Mouse (Mus musculus): ENCODE measurements around the gene Adcy2. TPM values are rescaled to one million over a fixed set of nuclear protein-coding genes. Genes with fewer than 3 reads are reported as not detected.

Gene Adcy2
- polyA plus RNA-seq, 1 experiment from 2014 or later = 6.5 TPM

- Histone ChIP-seq H3K9me3 (replicated peaks) (no peaks in the 10 kb centered on the region), H3K4me3 (replicated peaks) (no peak overlapping the region), H3K27ac (no peak overlapping the region), H3K4me1 (no peaks in the 10 kb centered on the region), H3K36me3 (no peaks in the 10 kb centered on the region), H3K4me2 (no peak overlapping the region), H3K27me3 (no peaks in the 10 kb centered on the region), H3K9ac (no peak overlapping the region)
- 81% methylated on average over 2 of the region's 2 CpGs for WGBS
- no peak for ATAC-seq (replicated peaks; ENCODE audit: low FRiP score)
Observed at GRCm38 (mm10) chr13:68942735-68943134, 56.6 kb downstream of the Adcy2 start.

DNA sequence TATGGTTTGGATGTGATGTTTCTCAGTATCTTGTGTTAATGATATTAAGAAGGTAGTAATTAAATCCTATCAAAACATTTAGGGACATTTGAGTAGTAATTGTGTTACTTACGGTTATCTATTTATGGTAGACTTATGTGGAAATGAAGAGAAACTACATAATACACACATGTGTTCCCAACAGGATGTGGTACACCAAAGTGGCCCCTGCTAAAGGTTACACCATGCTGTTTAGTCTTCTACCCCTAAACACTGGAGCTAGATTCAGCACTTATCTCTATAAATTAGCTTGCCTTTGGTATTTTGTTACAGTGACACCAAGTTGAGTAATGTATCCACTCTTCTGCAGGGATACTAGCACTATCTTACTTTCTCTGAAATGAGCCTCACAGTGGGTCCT, 57.9 kb downstream of the Adcy2 start:
- H3K27me3 ChIP-seq = no peaks in the 10 kb centered on the region
- H3K27ac ChIP-seq = no peak overlapping the region
- H3K4me2 ChIP-seq = no peak overlapping the region
- H3K4me1 ChIP-seq = no peaks in the 10 kb centered on the region
- no peak for ATAC-seq (replicated peaks; ENCODE audit: low FRiP score)
- H3K4me3 ChIP-seq (replicated peaks) = no peak overlapping the region
- H3K36me3 ChIP-seq = no peaks in the 10 kb centered on the region
- H3K9ac ChIP-seq = no peak overlapping the region
- H3K9me3 ChIP-seq (replicated peaks) = no peaks in the 10 kb centered on the region
- 78% methylated on average over 1 of the region's 1 CpGs for WGBS

GRCm38 (mm10) chr13:68932283-68932647, 67.1 kb downstream of the Adcy2 start:
- no peak overlapping the region for H3K4me2 ChIP-seq
- no peaks in the 10 kb centered on the region for H3K36me3 ChIP-seq
- no peak for ATAC-seq (replicated peaks; ENCODE audit: low FRiP score)

GRCm38 (mm10) chr13:68931602-68932282, 67.6 kb downstream of the Adcy2 start:
- ATAC-seq (replicated peaks; ENCODE audit: low FRiP score) = no peak
- no peak overlapping the region for H3K4me2 ChIP-seq

More at GRCm38 (mm10) chr13:68932283-68932647, 67.1 kb downstream of the Adcy2 start:
- no peaks in the 10 kb centered on the region for H3K9me3 ChIP-seq (replicated peaks)
- no peak overlapping the region for H3K9ac ChIP-seq
- no peak overlapping the region for H3K27ac ChIP-seq
- H3K27me3 ChIP-seq = no peaks in the 10 kb centered on the region
- no peaks in the 10 kb centered on the region for H3K4me1 ChIP-seq
- no peak overlapping the region for H3K4me3 ChIP-seq (replicated peaks)
- WGBS = 33% methylated on average over 1 of the region's 1 CpGs

DNA sequence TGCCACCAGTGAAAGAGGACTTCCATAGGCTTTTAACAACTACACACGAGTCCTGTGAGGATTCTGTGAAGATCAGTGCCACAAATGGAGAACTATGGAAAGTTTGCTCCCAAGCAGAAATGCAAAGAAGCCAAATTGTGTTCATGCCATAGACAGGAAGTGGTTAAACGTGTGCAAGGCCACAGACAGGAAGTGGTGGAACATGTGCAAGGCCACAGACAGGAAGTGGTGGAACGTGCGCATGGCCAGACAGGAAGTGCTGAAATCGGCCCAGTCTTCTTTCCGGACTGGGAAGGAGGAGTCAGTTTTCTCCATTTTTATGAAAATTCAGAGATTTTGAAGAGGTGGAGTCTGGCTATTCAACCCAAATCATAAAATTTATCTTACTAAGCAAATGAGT, 70.9 kb downstream of the Adcy2 start:
- ATAC-seq (replicated peaks; ENCODE audit: low FRiP score) = no peak
- Histone ChIP-seq H3K4me3 (replicated peaks) (no peak overlapping the region), H3K36me3 (no peaks in the 10 kb centered on the region), H3K27me3 (no peaks in the 10 kb centered on the region), H3K27ac (no peak overlapping the region), H3K9me3 (replicated peaks) (no peaks in the 10 kb centered on the region), H3K4me2 (no peak overlapping the region), H3K4me1 (no peaks in the 10 kb centered on the region), H3K9ac (no peak overlapping the region)
- 75% methylated on average over 6 of the region's 6 CpGs for WGBS

More at GRCm38 (mm10) chr13:68931602-68932282, 67.6 kb downstream of the Adcy2 start:
- Histone ChIP-seq H3K27ac (no peak overlapping the region), H3K4me1 (no peaks in the 10 kb centered on the region), H3K9me3 (replicated peaks) (no peaks in the 10 kb centered on the region), H3K36me3 (no peaks in the 10 kb centered on the region), H3K27me3 (no peaks in the 10 kb centered on the region), H3K9ac (no peak overlapping the region), H3K4me3 (replicated peaks) (no peak overlapping the region)
- 82% methylated on average over 8 of the region's 8 CpGs for WGBS

- ATAC-seq (replicated peaks; ENCODE audit: low FRiP score) = no peak
- Histone ChIP-seq H3K27me3 (no peaks in the 10 kb centered on the region), H3K9ac (no peak overlapping the region), H3K36me3 (no peaks in the 10 kb centered on the region), H3K4me1 (no peaks in the 10 kb centered on the region), H3K4me2 (no peak overlapping the region), H3K27ac (no peak overlapping the region), H3K4me3 (replicated peaks) (no peak overlapping the region), H3K9me3 (replicated peaks) (no peaks in the 10 kb centered on the region)
- WGBS = 79% methylated on average over 11 of the region's 11 CpGs
Observed at GRCm38 (mm10) chr13:68913666-68914288, 85.6 kb downstream of the Adcy2 start.

- H3K27me3 ChIP-seq = no peaks in the 10 kb centered on the region
- no peak overlapping the region for H3K9ac ChIP-seq
- 83% methylated on average over 1 of the region's 1 CpGs for WGBS
- H3K27ac ChIP-seq = no peak overlapping the region
- H3K4me1 ChIP-seq = no peaks in the 10 kb centered on the region
- no peaks in the 10 kb centered on the region for H3K9me3 ChIP-seq (replicated peaks)
- H3K4me2 ChIP-seq = no peak overlapping the region
- ATAC-seq (replicated peaks; ENCODE audit: low FRiP score) = no peak
- no peaks in the 10 kb centered on the region for H3K36me3 ChIP-seq
- no peak overlapping the region for H3K4me3 ChIP-seq (replicated peaks)
Observed at GRCm38 (mm10) chr13:68906667-68907066, 92.7 kb downstream of the Adcy2 start.

- Histone ChIP-seq H3K36me3 (no peaks in the 10 kb centered on the region), H3K4me2 (no peak overlapping the region), H3K9ac (no peak overlapping the region), H3K4me1 (no peaks in the 10 kb centered on the region), H3K27me3 (no peaks in the 10 kb centered on the region), H3K4me3 (replicated peaks) (no peak overlapping the region), H3K27ac (no peak overlapping the region), H3K9me3 (replicated peaks) (no peaks in the 10 kb centered on the region)
- WGBS = 84% methylated on average over 1 of the region's 1 CpGs
- no peak for ATAC-seq (replicated peaks; ENCODE audit: low FRiP score)
Observed at GRCm38 (mm10) chr13:68902708-68903107, 96.6 kb downstream of the Adcy2 start.

GRCm38 (mm10) chr13:68889929-68890593, 109.3 kb downstream of the Adcy2 start:
- no peak overlapping the region for H3K9ac ChIP-seq
- no peak; the same call in 1 of the 2 replicates for ATAC-seq (replicated peaks; ENCODE audit: low FRiP score)
- 68% methylated on average over 9 of the region's 9 CpGs for WGBS
- H3K4me3 ChIP-seq (replicated peaks) = no peak overlapping the region
- H3K4me1 ChIP-seq = peaks cover 5% of the 10 kb centered on the region; the same call in 1 of the 2 replicates
- peak overlapping the region; percentile 37; the same call in 1 of the 2 replicates for H3K27ac ChIP-seq
- no peaks in the 10 kb centered on the region for H3K9me3 ChIP-seq (replicated peaks)
- no peaks in the 10 kb centered on the region for H3K27me3 ChIP-seq
- 0 out of 2 replicates have a peak, but pooled peaks cover 4% of the 10 kb centered on the region for H3K36me3 ChIP-seq
- H3K4me2 ChIP-seq = no peak overlapping the region

- H3K9ac ChIP-seq = no peak overlapping the region
- no peaks in the 10 kb centered on the region for H3K4me1 ChIP-seq
- H3K36me3 ChIP-seq = no peaks in the 10 kb centered on the region
- H3K4me3 ChIP-seq (replicated peaks) = no peak overlapping the region
- H3K4me2 ChIP-seq = no peak overlapping the region
- no peaks in the 10 kb centered on the region for H3K27me3 ChIP-seq
- no peaks in the 10 kb centered on the region for H3K9me3 ChIP-seq (replicated peaks)
- H3K27ac ChIP-seq = no peak overlapping the region
- 90% methylated on average over 6 of the region's 6 CpGs for WGBS
- ATAC-seq (replicated peaks; ENCODE audit: low FRiP score) = no peak
Observed at GRCm38 (mm10) chr13:68868776-68869175, 130.6 kb downstream of the Adcy2 start.

GRCm38 (mm10) chr13:68867940-68868655, 131.2 kb downstream of the Adcy2 start:
- 80% methylated on average over 1 of the region's 1 CpGs for WGBS
- H3K9me3 ChIP-seq (replicated peaks) = no peaks in the 10 kb centered on the region

DNA sequence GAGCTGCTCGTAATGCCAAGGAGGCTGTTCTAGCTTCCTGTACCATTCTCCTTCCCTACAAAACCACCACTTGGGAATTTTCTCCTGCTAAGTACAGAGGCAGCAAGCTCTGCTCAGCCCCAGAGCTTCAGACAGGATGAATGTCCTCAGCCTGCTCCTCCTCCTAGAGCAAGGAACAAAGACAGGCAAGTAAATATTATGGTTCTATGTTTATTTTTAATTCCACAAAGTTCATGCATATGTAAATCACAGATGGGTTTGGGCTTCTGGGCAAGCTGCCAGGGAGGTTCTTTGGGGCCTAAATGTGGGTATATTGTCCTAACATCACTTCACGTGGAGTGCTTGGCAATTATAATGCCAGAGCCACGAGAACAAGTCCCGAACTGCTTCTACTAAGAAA, 139.3 kb downstream of the Adcy2 start:
- 75% methylated on average over 4 of the region's 4 CpGs for WGBS
- Histone ChIP-seq H3K27me3 (no peaks in the 10 kb centered on the region), H3K9ac (no peak overlapping the region), H3K4me3 (replicated peaks) (no peak overlapping the region), H3K4me2 (no peak overlapping the region), H3K27ac (no peak overlapping the region), H3K9me3 (replicated peaks) (no peaks in the 10 kb centered on the region), H3K36me3 (no peaks in the 10 kb centered on the region), H3K4me1 (no peaks in the 10 kb centered on the region)
- ATAC-seq (replicated peaks; ENCODE audit: low FRiP score) = no peak

More at GRCm38 (mm10) chr13:68867940-68868655, 131.2 kb downstream of the Adcy2 start:
- H3K27me3 ChIP-seq = no peaks in the 10 kb centered on the region
- no peaks in the 10 kb centered on the region for H3K4me1 ChIP-seq
- H3K36me3 ChIP-seq = no peaks in the 10 kb centered on the region
- H3K9ac ChIP-seq = no peak overlapping the region
- H3K27ac ChIP-seq = no peak overlapping the region
- H3K4me2 ChIP-seq = no peak overlapping the region
- no peak overlapping the region for H3K4me3 ChIP-seq (replicated peaks)
- ATAC-seq (replicated peaks; ENCODE audit: low FRiP score) = no peak
